Mouse (Mus musculus) hindbrain, embryonic 12.5 days (tissue): ENCODE results near the gene 2900092C05Rik. TPM values are rescaled to one million over a fixed set of nuclear protein-coding genes. Genes with fewer than 3 reads are reported as not detected.

Experiments
- ATAC-seq: fragments of 200-750 bp; cut with Nextera tagmentation; 2 replicates; pipeline ENCODE4 v1.8.0; 2017; ENCODE audit warnings: moderate TSS enrichment; ENCODE audit not compliant: low FRiP score
- H3K27ac ChIP-seq: fragments of 300-500 bp; sonication (generic); 2 replicates; pipeline ENCODE4 v1.5.1; 2016; ENCODE audit warnings: mild to moderate bottlenecking
- H3K27me3 ChIP-seq: fragments of 300-500 bp; sonication (generic); 2 replicates; pipeline ENCODE4 v1.6.1; 2016; ENCODE audit warnings: mild to moderate bottlenecking
- H3K36me3 ChIP-seq: fragments of 300-500 bp; sonication (generic); 2 replicates; pipeline ENCODE4 v1.6.1; 2016; ENCODE audit warnings: mild to moderate bottlenecking
- H3K4me1 ChIP-seq: fragments of 300-500 bp; sonication (generic); 2 replicates; pipeline ENCODE4 v1.6.1; 2016
- H3K4me2 ChIP-seq: fragments of 300-500 bp; sonication (generic); replicated peaks from 2 replicates; pipeline ENCODE4 v1.6.1; 2016; ENCODE audit warnings: mild to moderate bottlenecking
- H3K4me3 ChIP-seq: fragments of 300-500 bp; sonication (generic); 2 replicates; pipeline ENCODE4 v1.5.1; 2016; ENCODE audit warnings: mild to moderate bottlenecking
- H3K9ac ChIP-seq: fragments of 300-500 bp; sonication (generic); 2 replicates; pipeline ENCODE4 v1.6.1; 2016; ENCODE audit warnings: mild to moderate bottlenecking, moderate library complexity
- H3K9me3 ChIP-seq: fragments of 300-500 bp; sonication (generic); replicated peaks from 2 replicates; pipeline ENCODE4 v1.6.1; 2016; ENCODE audit warnings: mild to moderate bottlenecking
- WGBS: fragments of 180-500 bp; shearing (Covaris S2); methylation state at CpG from one replicate; pipeline ENCODE4 v1.1.7; 2016; 5-methylcytosine and 5-hydroxymethylcytosine counted together
- polyA plus RNA-seq: library from polyadenylated mRNA; unstranded; fragments of >200 nt; fragmentation: Nextera tagmentation; extraction: Ambion mirVana; gene quantifications from 2 replicates; pipeline ENCODE4 v1.2.1, GENCODE M21; 2016

The 2900092C05Rik gene
- polyA plus RNA-seq: not detected in 2 replicates

DNA sequence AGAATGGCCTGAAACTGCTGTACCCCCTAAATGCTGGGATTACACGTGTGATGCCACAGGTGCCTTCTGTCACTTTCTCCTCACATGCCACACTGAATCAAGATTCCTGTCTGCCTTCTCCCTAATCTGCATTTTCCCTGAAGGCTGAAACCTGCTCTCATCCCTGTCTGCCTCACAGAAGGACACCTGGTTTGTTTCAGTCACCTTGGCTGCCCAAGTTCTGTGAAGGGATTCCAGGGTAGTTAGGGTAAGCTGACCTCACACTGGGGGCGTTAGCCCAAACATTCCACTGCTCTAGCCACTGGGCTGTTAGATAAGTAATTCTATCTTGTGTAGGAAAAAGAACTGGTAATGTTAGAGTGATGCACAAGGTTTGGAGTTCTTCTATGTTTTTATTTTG, at the start of gene 2900092C05Rik:
2900092C05Rik (plus strand) TSS at position 301 of the 400 bp plus-strand sequence.
- Histone ChIP-seq H3K9me3 (peaks cover 29% of the 10 kb centered on the region; the same call in 1 of the 2 replicates), H3K4me1 (no peaks in the 10 kb centered on the region), H3K27me3 (no peaks in the 10 kb centered on the region), H3K36me3 (no peaks in the 10 kb centered on the region), H3K27ac (no peak within 1 kb of the TSS), H3K4me3 (no peak within 1 kb of the TSS), H3K9ac (no peak within 1 kb of the TSS), H3K4me2 (no peak within 1 kb of the TSS)
- 69% methylated on average over 2 of the region's 2 CpGs for WGBS
- ATAC-seq: no peak

DNA sequence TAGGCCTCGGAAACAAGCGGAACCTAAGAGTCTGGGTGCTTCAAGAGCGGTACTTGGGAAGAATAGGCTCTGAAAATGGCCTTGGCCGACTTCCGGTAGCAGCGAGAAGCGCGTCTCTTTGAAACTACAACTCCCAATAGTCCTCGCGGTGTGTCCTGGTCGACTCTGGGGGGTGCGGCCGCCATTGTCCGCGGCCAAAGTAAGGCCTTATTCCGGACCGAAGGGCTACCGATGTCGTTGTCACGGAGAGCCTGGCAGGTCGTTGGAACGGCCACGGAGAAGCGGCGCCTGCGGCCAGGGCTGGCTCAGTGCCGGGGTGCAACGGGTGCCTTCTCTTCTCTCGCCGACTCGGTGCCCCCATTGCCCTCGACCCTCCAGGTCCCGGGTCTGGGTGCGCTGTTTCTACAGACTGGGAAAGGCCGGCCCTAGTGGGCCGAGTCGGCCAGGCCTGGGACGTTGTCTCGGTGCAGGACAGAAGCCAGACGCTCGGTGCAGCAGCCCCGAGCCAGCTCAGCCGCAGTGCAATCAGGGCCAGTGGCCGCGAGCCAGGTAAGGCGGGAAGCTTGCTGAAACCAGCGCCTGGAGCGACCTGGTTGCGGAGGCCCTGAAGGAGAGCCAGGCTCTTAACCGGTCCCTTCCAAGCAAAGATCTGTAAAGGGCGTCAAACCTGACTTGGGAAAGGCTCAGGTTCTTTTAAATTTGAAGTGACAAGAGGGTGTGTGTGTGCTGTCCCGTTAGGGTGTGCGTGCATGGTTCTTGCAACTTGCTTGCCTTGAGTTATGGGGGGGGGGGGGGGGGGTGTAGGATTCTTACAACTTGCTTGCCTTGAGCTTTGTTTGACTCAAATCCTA, 33.9 kb upstream of the 2900092C05Rik start, which contains the start of gene Zfp606:
Zfp606 (plus strand) TSS at position 136 of the 851 bp plus-strand sequence.
- Histone ChIP-seq H3K27ac (peak within 1 kb of the TSS; percentile 89), H3K36me3 (peaks cover 33% of the 10 kb centered on the region), H3K4me3 (peak within 1 kb of the TSS; percentile 82), H3K9ac (peak within 1 kb of the TSS; percentile 98), H3K9me3 (peaks cover 26% of the 10 kb centered on the region), H3K4me1 (no peaks in the 10 kb centered on the region), H3K27me3 (no peaks in the 10 kb centered on the region), H3K4me2 (peak within 1 kb of the TSS; percentile 60)
- WGBS: 1% methylated on average over 53 of the region's 53 CpGs
- peak; percentile 96 for ATAC-seq

DNA sequence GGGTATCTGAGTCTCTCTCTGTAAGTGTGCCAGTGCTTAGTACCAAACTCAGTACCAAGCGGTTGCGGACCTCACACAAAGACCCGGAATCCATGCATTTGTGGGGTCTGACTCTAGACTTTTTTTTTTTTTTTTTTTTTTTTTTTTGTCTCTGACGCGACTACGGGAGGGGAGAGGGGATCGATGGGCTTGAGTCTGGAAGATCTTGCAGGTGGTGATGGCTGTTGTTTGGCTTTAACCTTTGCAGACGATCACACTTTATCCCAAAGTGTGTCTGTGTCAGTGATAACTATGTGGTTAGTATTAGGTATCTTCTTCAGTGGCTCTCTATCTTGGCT, 33.3 kb upstream of the 2900092C05Rik start:
- Histone ChIP-seq H3K27ac (no peak overlapping the region), H3K4me2 (peak overlapping the region; percentile 60), H3K4me3 (peak overlapping the region; percentile 82), H3K27me3 (no peaks in the 10 kb centered on the region), H3K9me3 (peaks cover 29% of the 10 kb centered on the region), H3K4me1 (no peaks in the 10 kb centered on the region), H3K36me3 (peaks cover 39% of the 10 kb centered on the region), H3K9ac (peak overlapping the region; percentile 98)
- 1% methylated on average over 8 of the region's 8 CpGs for WGBS
- ATAC-seq: no peak

DNA sequence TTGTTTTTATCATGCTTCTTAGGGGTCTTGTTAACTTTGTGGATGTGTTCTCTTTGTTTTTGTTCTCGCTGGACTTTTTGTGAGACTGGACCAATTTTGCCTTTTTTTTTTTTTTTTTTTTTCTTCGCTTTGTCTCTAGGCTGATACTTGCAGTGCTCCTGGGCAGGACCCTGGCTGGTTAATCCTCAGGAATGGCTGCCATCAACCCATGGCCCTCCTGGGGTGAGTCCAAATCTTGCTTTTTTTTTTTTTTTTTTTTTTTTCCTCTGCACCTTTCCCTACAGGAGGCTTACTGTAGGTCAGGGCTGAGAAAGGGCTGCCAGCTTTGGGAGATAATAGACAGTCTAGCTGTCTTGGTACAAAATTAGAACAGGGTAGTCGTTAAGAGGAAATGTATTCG, 32.8 kb upstream of the 2900092C05Rik start:
- Histone ChIP-seq H3K9me3 (peaks cover 34% of the 10 kb centered on the region), H3K27me3 (no peaks in the 10 kb centered on the region), H3K9ac (peak overlapping the region; percentile 98), H3K36me3 (peaks cover 45% of the 10 kb centered on the region), H3K4me3 (peak overlapping the region; percentile 82), H3K4me1 (no peaks in the 10 kb centered on the region), H3K4me2 (peak overlapping the region; percentile 60), H3K27ac (no peak overlapping the region)
- 78% methylated on average over 4 of the region's 4 CpGs for WGBS
- ATAC-seq: no peak

DNA sequence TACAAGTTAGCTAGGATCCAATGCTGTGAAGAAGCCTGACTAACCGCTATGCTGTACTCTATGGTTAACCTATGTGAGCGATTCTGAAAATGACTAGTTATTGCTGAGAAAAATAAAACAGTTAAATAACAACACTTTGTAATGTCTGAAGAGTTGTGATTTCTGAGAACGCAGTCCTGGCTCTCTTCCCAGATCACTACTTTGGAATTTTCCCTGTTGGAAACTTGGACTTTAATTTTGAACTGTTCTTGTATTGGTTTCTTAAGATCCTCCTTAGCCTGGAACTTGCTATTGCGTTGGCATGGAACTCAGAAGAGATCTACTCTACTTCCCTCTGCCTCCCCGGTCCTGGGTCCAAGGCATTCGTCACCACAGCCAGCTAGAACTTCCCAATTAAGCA, 28.5 kb upstream of the 2900092C05Rik start:
- H3K36me3 ChIP-seq: peaks cover 87% of the 10 kb centered on the region
- ATAC-seq: no peak
- H3K4me2 ChIP-seq: no peak overlapping the region
- peaks cover 71% of the 10 kb centered on the region for H3K9me3 ChIP-seq
- no peak overlapping the region for H3K27ac ChIP-seq
- 98% methylated on average over 6 of the region's 6 CpGs for WGBS
- H3K4me1 ChIP-seq: no peaks in the 10 kb centered on the region
- H3K9ac ChIP-seq: no peak overlapping the region
- H3K4me3 ChIP-seq: no peak overlapping the region
- no peaks in the 10 kb centered on the region for H3K27me3 ChIP-seq

DNA sequence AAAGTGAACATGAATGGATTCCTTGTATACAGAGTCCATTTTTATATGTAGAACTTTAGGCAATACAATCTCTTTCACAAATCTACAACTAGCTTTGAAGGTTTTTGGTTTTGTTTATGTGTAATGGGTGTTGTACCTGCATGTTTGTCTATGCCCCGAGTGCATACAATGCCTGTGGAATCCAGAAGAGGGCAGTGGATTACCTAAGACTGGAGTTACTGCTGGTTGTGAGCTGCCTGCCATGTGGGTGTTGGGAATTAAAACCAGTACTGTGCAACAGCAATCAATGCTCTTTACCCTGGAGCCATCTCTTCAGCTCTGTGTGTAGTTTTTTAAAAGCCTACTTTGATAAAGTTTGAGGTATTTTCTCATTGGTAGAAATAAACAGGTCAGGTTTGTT, 26.4 kb upstream of the 2900092C05Rik start:
- Histone ChIP-seq H3K9ac (no peak overlapping the region), H3K9me3 (peaks cover 85% of the 10 kb centered on the region), H3K27me3 (no peaks in the 10 kb centered on the region), H3K27ac (no peak overlapping the region), H3K36me3 (peaks cover 99% of the 10 kb centered on the region), H3K4me1 (no peaks in the 10 kb centered on the region), H3K4me2 (no peak overlapping the region), H3K4me3 (no peak overlapping the region)
- no peak for ATAC-seq
- WGBS: 90% methylated on average over 1 of the region's 1 CpGs

DNA sequence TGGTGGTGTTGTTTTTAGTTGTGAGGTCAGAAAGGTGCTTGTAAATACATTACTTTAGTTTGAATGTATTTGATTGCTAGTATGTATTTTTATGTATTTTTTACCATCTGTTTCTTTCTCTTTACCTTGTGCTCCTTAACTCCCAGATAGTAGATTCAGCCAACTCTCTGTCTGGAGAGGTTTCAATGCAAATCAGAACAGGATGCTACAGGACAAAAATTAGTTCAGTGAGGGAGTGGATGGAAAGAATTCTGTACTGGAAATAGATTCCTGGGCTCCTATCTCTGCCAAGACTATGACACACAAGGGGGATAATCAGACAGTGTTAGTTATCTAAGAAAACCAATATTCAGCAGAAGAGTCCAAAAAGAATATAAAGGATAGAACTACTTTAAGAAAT, 25.6 kb upstream of the 2900092C05Rik start:
- Histone ChIP-seq H3K4me2 (no peak overlapping the region), H3K9ac (no peak overlapping the region), H3K9me3 (peaks cover 85% of the 10 kb centered on the region), H3K27ac (no peak overlapping the region), H3K4me3 (no peak overlapping the region), H3K36me3 (peaks cover 99% of the 10 kb centered on the region), H3K27me3 (no peaks in the 10 kb centered on the region), H3K4me1 (no peaks in the 10 kb centered on the region)
- ATAC-seq: no peak

DNA sequence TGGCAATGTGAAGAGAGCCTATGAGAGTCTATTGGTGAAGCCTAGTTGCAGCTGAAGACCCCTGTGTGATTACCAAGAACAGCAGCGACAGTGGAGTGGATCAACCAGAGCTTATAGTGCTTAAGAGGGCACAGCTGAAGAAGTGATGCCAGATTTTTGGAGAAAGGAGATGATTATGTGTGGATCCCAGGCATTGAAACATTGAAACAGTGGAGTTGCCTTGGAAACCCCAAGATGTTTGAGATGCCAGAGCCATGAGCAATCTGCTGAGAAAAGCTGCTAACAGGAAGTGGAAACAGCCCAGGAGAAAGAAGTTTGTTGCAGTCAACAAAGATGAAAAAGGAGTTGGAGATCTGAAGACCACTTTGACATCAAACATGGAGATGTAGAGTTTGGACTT, 1.4 kb upstream of the 2900092C05Rik start:
- Histone ChIP-seq H3K36me3 (no peaks in the 10 kb centered on the region), H3K4me3 (no peak overlapping the region), H3K27ac (no peak overlapping the region), H3K9me3 (peaks cover 29% of the 10 kb centered on the region; the same call in 1 of the 2 replicates), H3K4me1 (no peaks in the 10 kb centered on the region), H3K9ac (no peak overlapping the region), H3K27me3 (no peaks in the 10 kb centered on the region), H3K4me2 (no peak overlapping the region)
- 78% methylated on average over 1 of the region's 1 CpGs for WGBS
- ATAC-seq: no peak

Other genes starting within 250 kb of the 2900092C05Rik start
- gene Vmn1r81, start 244.2 kb upstream of the 2900092C05Rik start, polyA plus RNA-seq: not detected in 2 replicates
- not detected in 2 replicates for gene Vmn1r82, start 212.1 kb upstream of the 2900092C05Rik start, polyA plus RNA-seq
- not detected in 2 replicates for gene Vmn1r83, start 183.0 kb upstream of the 2900092C05Rik start, polyA plus RNA-seq
- gene Vmn1r84, start 143.2 kb upstream of the 2900092C05Rik start, polyA plus RNA-seq: not detected in 2 replicates
- 5.4 and 5.7 TPM in 2 replicates for gene Zfp551, start 89.8 kb upstream of the 2900092C05Rik start, polyA plus RNA-seq
- 52.0 and 55.8 TPM in 2 replicates for gene Zfp606, start 34.2 kb upstream of the 2900092C05Rik start, polyA plus RNA-seq
- gene Vmn2r53, start 96.3 kb downstream of the 2900092C05Rik start, polyA plus RNA-seq: 0.01 TPM in 1 of 2 replicates, not detected in the other
- gene Vmn2r54, start 127.8 kb downstream of the 2900092C05Rik start, polyA plus RNA-seq: not detected in 2 replicates
- not detected in 2 replicates for gene Vmn2r55, start 172.5 kb downstream of the 2900092C05Rik start, polyA plus RNA-seq
- not detected in 2 replicates for gene Vmn2r56, start 222.5 kb downstream of the 2900092C05Rik start, polyA plus RNA-seq